In genomic region chr11:77981609-77982440, GRCm38 (mm10) we compare ENCODE assay signal across 8 mouse cellular contexts. TPM values are rescaled to one million over a fixed set of nuclear protein-coding genes. Genes with fewer than 3 reads are reported as not detected.
DNase-seq lines count a peak whose midpoint lies in the region; ATAC-seq and TF ChIP-seq lines count a peak whose summit lies in the region.

No protein-coding gene starts in this region.

- peak; percentile 100 for DNase-seq in MEL (ENCODE audit: low read depth, low spot score)
- DNase-seq in cerebellum, adult 18-20 months, result peak; percentile 90 to 99
- peak; percentile 88 to 89 for DNase-seq in heart, postnatal 36 days
- DNase-seq in layer of hippocampus, adult 2 months (ENCODE audit: low spot score in 2 of 2), result peak; percentile 90 to 99
- peak; percentile 99 for DNase-seq in lung, embryonic 14.5 days
- DNase-seq in thymus, adult 2 months, result peak; percentile 93

- no peak for TF ChIP-seq EP300 in MEL (IDR thresholded peaks at IDR 0.05; ENCODE audit: low read depth in 1 of 2, low read length in 2 of 2)

- peaks cover 42% of the 10 kb centered on the region for H3K79me2 ChIP-seq in MEL (ENCODE audit: control insufficient read depth, insufficient read depth, low read length, poor library complexity)

- peak overlapping the region; percentile 49 to 65 for H3K4me3 ChIP-seq in MEL (ENCODE audit: control insufficient read depth in 1 of 2, insufficient read depth in 1 of 2, low read depth in 2 of 2, low read length in 2 of 2)
- H3K4me3 ChIP-seq in forebrain, embryonic 16.5 days (replicated peaks; ENCODE audit: low read length), result peak overlapping the region; percentile 55
- peak overlapping the region; percentile 60 for H3K4me3 ChIP-seq in layer of hippocampus, adult 2 months
- peak overlapping the region; percentile 98 for H3K4me3 ChIP-seq in lung, embryonic 14.5 days (ENCODE audit: low read depth, low read length)
- H3K4me3 ChIP-seq in olfactory bulb, adult 2 months (ENCODE audit: insufficient read depth, low read depth, low read length), result peak overlapping the region; percentile 60
- peak overlapping the region; percentile 48 for H3K4me3 ChIP-seq in thymus, adult 2 months (ENCODE audit: control insufficient read depth, insufficient read depth, low read length)

- H3K4me2 ChIP-seq in forebrain, embryonic 16.5 days (ENCODE audit: low read length), result peak overlapping the region; percentile 57
- peak overlapping the region; percentile 66 for H3K4me2 ChIP-seq in lung, embryonic 14.5 days

- H3K36me3 ChIP-seq in MEL (ENCODE audit: control insufficient read depth in 1 of 2, insufficient read depth in 2 of 2, low read length in 2 of 2), result peaks cover 0 to 18% of the 10 kb centered on the region in 2 experiments
- peaks cover 16% of the 10 kb centered on the region for H3K36me3 ChIP-seq in forebrain, embryonic 16.5 days (ENCODE audit: control insufficient read depth, insufficient read depth)
- peaks cover 7% of the 10 kb centered on the region; the same call in 1 of the 2 replicates for H3K36me3 ChIP-seq in lung, embryonic 14.5 days (ENCODE audit: insufficient read depth)
- no peaks in the 10 kb centered on the region for H3K36me3 ChIP-seq in thymus, adult 2 months (ENCODE audit: control insufficient read depth, insufficient read depth, low read length)

- intact Hi-C loops in heart, postnatal 36 days (cut with DNase I), result loop anchor here (5.0 kb wide), 1 partner anchor 35 kb away; no protein-coding TSS in a partner anchor

- H3K4me1 ChIP-seq in MEL (ENCODE audit: control insufficient read depth in 1 of 2, insufficient read depth in 2 of 2, low read length in 2 of 2), result peaks cover 0 to 15% of the 10 kb centered on the region in 2 experiments; a peak in 2 of 4 replicates
- H3K4me1 ChIP-seq in forebrain, embryonic 16.5 days (replicated peaks; ENCODE audit: control insufficient read depth, insufficient read depth, low read length), result peaks cover 20% of the 10 kb centered on the region
- no peaks in the 10 kb centered on the region for H3K4me1 ChIP-seq in lung, embryonic 14.5 days (ENCODE audit: insufficient read depth)
- H3K4me1 ChIP-seq in olfactory bulb, adult 2 months (ENCODE audit: control insufficient read depth, insufficient read depth, low read length), result peaks cover 5% of the 10 kb centered on the region; the same call in 1 of the 2 replicates
- peaks cover 12% of the 10 kb centered on the region for H3K4me1 ChIP-seq in thymus, adult 2 months (replicated peaks; ENCODE audit: control insufficient read depth, insufficient read depth, low read length)

- no peak for TF ChIP-seq RAD21 in MEL (IDR thresholded peaks at IDR 0.05; ENCODE audit: low read depth, low read length)

- no peaks in the 10 kb centered on the region for H3K9me3 ChIP-seq in MEL (replicated peaks; ENCODE audit: insufficient read depth, low read length)
- H3K9me3 ChIP-seq in forebrain, embryonic 16.5 days (ENCODE audit: control insufficient read depth, low read length), result no peaks in the 10 kb centered on the region
- H3K9me3 ChIP-seq in lung, embryonic 14.5 days (ENCODE audit: low read depth, low read length), result no peaks in the 10 kb centered on the region

- peak; percentile 89 for ATAC-seq in forebrain, embryonic 16.5 days
- ATAC-seq in lung, embryonic 14.5 days (ENCODE audit: insufficient read depth), result peak; percentile 86

- peak; percentile 33 to 97; a peak in 3 of 4 replicates for TF ChIP-seq POLR2A in MEL (IDR thresholded peaks at IDR 0.05; ENCODE audit: control insufficient read depth in 1 of 2, insufficient read depth in 1 of 2, low read depth in 1 of 2, low read length in 2 of 2, poor library complexity in 1 of 2)
- no peak for TF ChIP-seq POLR2A in olfactory bulb, adult 2 months (IDR thresholded peaks at IDR 0.05; ENCODE audit: insufficient read depth, low read depth, low read length)
- TF ChIP-seq POLR2A in thymus, adult 2 months (IDR thresholded peaks at IDR 0.05; ENCODE audit: control insufficient read depth, extremely low read depth, insufficient read depth, low read length, poor library complexity), result no peak

- H3K27me3 ChIP-seq in MEL (ENCODE audit: control insufficient read depth in 1 of 2, insufficient read depth in 2 of 2, low read length in 2 of 2), result peaks cover 0 to 3% of the 10 kb centered on the region in 2 experiments; a peak in 1 of 4 replicates
- no peaks in the 10 kb centered on the region; the same call in 1 of the 2 replicates for H3K27me3 ChIP-seq in forebrain, embryonic 16.5 days (replicated peaks; ENCODE audit: control insufficient read depth, insufficient read depth, low read length)
- H3K27me3 ChIP-seq in lung, embryonic 14.5 days (ENCODE audit: insufficient read depth, low read length), result peaks cover 1% of the 10 kb centered on the region; the same call in 1 of the 2 replicates
- no peaks in the 10 kb centered on the region for H3K27me3 ChIP-seq in thymus, adult 2 months (ENCODE audit: control insufficient read depth, insufficient read depth, low read length)

- H3K27ac ChIP-seq in MEL (ENCODE audit: control insufficient read depth, low read depth, low read length), result peak overlapping the region; percentile 94
- peak overlapping the region; percentile 99 for H3K27ac ChIP-seq in forebrain, embryonic 16.5 days (ENCODE audit: low read length)
- peak overlapping the region; percentile 97 for H3K27ac ChIP-seq in layer of hippocampus, adult 2 months
- peak overlapping the region; percentile 98 for H3K27ac ChIP-seq in lung, embryonic 14.5 days (ENCODE audit: low read depth)
- peak overlapping the region; percentile 100 for H3K27ac ChIP-seq in olfactory bulb, adult 2 months (ENCODE audit: insufficient read depth, low read depth, low read length)
- H3K27ac ChIP-seq in thymus, adult 2 months (ENCODE audit: control insufficient read depth, insufficient read depth, low read length), result peak overlapping the region; percentile 89

- TF ChIP-seq CTCF in MEL (IDR thresholded peaks at IDR 0.05 in 2 of 3, conservative IDR thresholded peaks at IDR 0.05 in 1 of 3; ENCODE audit: control insufficient read depth in 1 of 3, insufficient read depth in 1 of 3, low read depth in 2 of 3, low read length in 3 of 3, poor library complexity in 1 of 3, severe bottlenecking in 1 of 3), result no peak
- TF ChIP-seq CTCF in layer of hippocampus, adult 2 months (conservative IDR thresholded peaks at IDR 0.05), result no peak
- no peak for TF ChIP-seq CTCF in lung, embryonic 14.5 days (IDR thresholded peaks at IDR 0.05; ENCODE audit: low read depth)
- no peak for TF ChIP-seq CTCF in olfactory bulb, adult 2 months (IDR thresholded peaks at IDR 0.05; ENCODE audit: insufficient read depth, low read depth, low read length)
- TF ChIP-seq CTCF in thymus, adult 2 months (IDR thresholded peaks at IDR 0.05; ENCODE audit: borderline replicate concordance, control insufficient read depth, extremely low read depth, insufficient read depth, low read length, poor library complexity), result no peak

- WGBS in forebrain, embryonic 16.5 days, result under 1% methylated on average over 29 of the region's 29 CpGs
- under 1% methylated on average over 29 of the region's 29 CpGs for WGBS in lung, embryonic 14.5 days
- under 1% methylated on average over 29 of the region's 29 CpGs for WGBS in olfactory bulb, adult 2 months
- WGBS in thymus, adult 2 months, result under 1% methylated on average over 29 of the region's 29 CpGs

- peak overlapping the region; percentile 85 for H3K9ac ChIP-seq in MEL (ENCODE audit: control insufficient read depth, low read depth, low read length, poor library complexity, severe bottlenecking)
- H3K9ac ChIP-seq in forebrain, embryonic 16.5 days (replicated peaks; ENCODE audit: low read depth, low read length), result peak overlapping the region; percentile 64
- H3K9ac ChIP-seq in lung, embryonic 14.5 days, result peak overlapping the region; percentile 38; the same call in 1 of the 2 replicates

RNA-seq across cellular contexts. Expression of gene Phf12, which starts 0.7 kb away (rescaled TPM):
- total RNA-seq in MEL (2012; rRNA removed), result 19.2 and 20.7 TPM in 2 replicates
- polyA plus RNA-seq in MEL (2012; ENCODE audit: insufficient read depth in 1 of 2, insufficient read length in 2 of 2, low read depth in 1 of 2, low replicate concordance in 2 of 2, missing spikeins in 1 of 2), result 10 to 100 TPM; 43.8 to 56.9 TPM
- polyA plus RNA-seq in forebrain, embryonic 16.5 days (2015; fragmentation: Nextera tagmentation; extraction: Ambion mirVana), result 20.6 and 23.0 TPM in 2 replicates
- total RNA-seq in heart, postnatal 36 days (2021), result 10 to 100 TPM; 23.2 to 31.5 TPM
- 10 to 100 TPM; 59.0 to 62.4 TPM for total RNA-seq in layer of hippocampus, adult 2 months (2021)
- 15.9 and 20.6 TPM in 2 replicates for polyA plus RNA-seq in lung, embryonic 14.5 days (2014; fragmentation: Nextera tagmentation; extraction: Ambion mirVana)
- 389 TPM in 1 of 2 replicates, not detected in the other for polyA plus RNA-seq in olfactory bulb, adult 2 months (2012; ENCODE audit: insufficient read depth, insufficient read length, low replicate concordance, missing spikeins)
- polyA plus RNA-seq in thymus, adult 2 months (2012; rRNA removed), result 151 and 160 TPM in 2 replicates

RNA-seq across cellular contexts. Expression of gene Dhrs13, which starts 50.3 kb away (rescaled TPM):
- 30.1 and 36.7 TPM in 2 replicates for total RNA-seq in MEL (2012; rRNA removed)
- 10 to 100 TPM in 1 of 2 experiments, not detected in 1; 27.9 TPM for polyA plus RNA-seq in MEL (2012; ENCODE audit: insufficient read depth in 1 of 2, insufficient read length in 2 of 2, low read depth in 1 of 2, low replicate concordance in 2 of 2, missing spikeins in 1 of 2)
- 29.5 and 33.8 TPM in 2 replicates for polyA plus RNA-seq in forebrain, embryonic 16.5 days (2015; fragmentation: Nextera tagmentation; extraction: Ambion mirVana)
- 1 to 10 TPM; 3.9 to 5.0 TPM for total RNA-seq in heart, postnatal 36 days (2021)
- total RNA-seq in layer of hippocampus, adult 2 months (2021), result 1 to 10 TPM; 4.6 to 5.7 TPM
- polyA plus RNA-seq in lung, embryonic 14.5 days (2014; fragmentation: Nextera tagmentation; extraction: Ambion mirVana), result 17.7 and 22.7 TPM in 2 replicates
- not detected in 2 replicates for polyA plus RNA-seq in olfactory bulb, adult 2 months (2012; ENCODE audit: insufficient read depth, insufficient read length, low replicate concordance, missing spikeins)
- 13.4 and 14.4 TPM in 2 replicates for polyA plus RNA-seq in thymus, adult 2 months (2012; rRNA removed)

RNA-seq across cellular contexts. Expression of gene Sez6, which starts 51.2 kb away (rescaled TPM):
- 0.04 and 0.07 TPM in 2 replicates for total RNA-seq in MEL (2012; rRNA removed)
- not detected for polyA plus RNA-seq in MEL (2012; ENCODE audit: insufficient read depth in 1 of 2, insufficient read length in 2 of 2, low read depth in 1 of 2, low replicate concordance in 2 of 2, missing spikeins in 1 of 2)
- 257 and 284 TPM in 2 replicates for polyA plus RNA-seq in forebrain, embryonic 16.5 days (2015; fragmentation: Nextera tagmentation; extraction: Ambion mirVana)
- under 1 TPM; 0.16 to 0.44 TPM for total RNA-seq in heart, postnatal 36 days (2021)
- total RNA-seq in layer of hippocampus, adult 2 months (2021), result 100 to 1,000 TPM; 154 to 159 TPM
- 0.05 and 0.22 TPM in 2 replicates for polyA plus RNA-seq in lung, embryonic 14.5 days (2014; fragmentation: Nextera tagmentation; extraction: Ambion mirVana)
- polyA plus RNA-seq in olfactory bulb, adult 2 months (2012; ENCODE audit: insufficient read depth, insufficient read length, low replicate concordance, missing spikeins), result 109 TPM in 1 of 2 replicates, not detected in the other
- polyA plus RNA-seq in thymus, adult 2 months (2012; rRNA removed), result 1.1 TPM in 2 replicates

RNA-seq across cellular contexts. Expression of gene Flot2, which starts 55.9 kb away (rescaled TPM):
- total RNA-seq in MEL (2012; rRNA removed), result 0.08 TPM in 1 of 2 replicates, not detected in the other
- under 1 TPM in 1 of 2 experiments, not detected in 1; 0.15 TPM for polyA plus RNA-seq in MEL (2012; ENCODE audit: insufficient read depth in 1 of 2, insufficient read length in 2 of 2, low read depth in 1 of 2, low replicate concordance in 2 of 2, missing spikeins in 1 of 2)
- polyA plus RNA-seq in forebrain, embryonic 16.5 days (2015; fragmentation: Nextera tagmentation; extraction: Ambion mirVana), result 101 and 106 TPM in 2 replicates
- total RNA-seq in heart, postnatal 36 days (2021), result 10 to 100 TPM; 63.5 to 64.3 TPM
- 10 to 100 TPM; 70.9 to 77.4 TPM for total RNA-seq in layer of hippocampus, adult 2 months (2021)
- 51.4 and 57.4 TPM in 2 replicates for polyA plus RNA-seq in lung, embryonic 14.5 days (2014; fragmentation: Nextera tagmentation; extraction: Ambion mirVana)
- not detected in 2 replicates for polyA plus RNA-seq in olfactory bulb, adult 2 months (2012; ENCODE audit: insufficient read depth, insufficient read length, low replicate concordance, missing spikeins)
- 124 and 136 TPM in 2 replicates for polyA plus RNA-seq in thymus, adult 2 months (2012; rRNA removed)

Comparison
In these comparisons a context has a peak if more than half of its experiments do, and no peak if none do; other contexts are left out.
1. Peak in every context shown above with its lines: DNase-seq, ATAC-seq, H3K4me3 ChIP-seq and H3K27ac ChIP-seq.
2. H3K4me3 ChIP-seq: peak in every context shown above with its lines; median percentile 98 in lung, embryonic 14.5 days; 60 in layer of hippocampus, adult 2 months; 60 in olfactory bulb, adult 2 months; 57 in MEL; 55 in forebrain, embryonic 16.5 days; 48 in thymus, adult 2 months.
3. POLR2A ChIP-seq: peak in MEL (2 of 2); none in olfactory bulb, adult 2 months (single experiment) and thymus, adult 2 months (single experiment).